Mouse (Mus musculus): ENCODE results near the gene Slc30a6. TPM values are rescaled to one million over a fixed set of nuclear protein-coding genes. Genes with fewer than 3 reads are reported as not detected.
A peak's percentile ranks its signal among the peaks of the same experiment; 100 is the strongest.

Gene Slc30a6
- polyA plus RNA-seq (2015; fragmentation: Nextera tagmentation; extraction: Ambion mirVana) = 39.8 and 41.2 TPM in 2 replicates

DNA sequence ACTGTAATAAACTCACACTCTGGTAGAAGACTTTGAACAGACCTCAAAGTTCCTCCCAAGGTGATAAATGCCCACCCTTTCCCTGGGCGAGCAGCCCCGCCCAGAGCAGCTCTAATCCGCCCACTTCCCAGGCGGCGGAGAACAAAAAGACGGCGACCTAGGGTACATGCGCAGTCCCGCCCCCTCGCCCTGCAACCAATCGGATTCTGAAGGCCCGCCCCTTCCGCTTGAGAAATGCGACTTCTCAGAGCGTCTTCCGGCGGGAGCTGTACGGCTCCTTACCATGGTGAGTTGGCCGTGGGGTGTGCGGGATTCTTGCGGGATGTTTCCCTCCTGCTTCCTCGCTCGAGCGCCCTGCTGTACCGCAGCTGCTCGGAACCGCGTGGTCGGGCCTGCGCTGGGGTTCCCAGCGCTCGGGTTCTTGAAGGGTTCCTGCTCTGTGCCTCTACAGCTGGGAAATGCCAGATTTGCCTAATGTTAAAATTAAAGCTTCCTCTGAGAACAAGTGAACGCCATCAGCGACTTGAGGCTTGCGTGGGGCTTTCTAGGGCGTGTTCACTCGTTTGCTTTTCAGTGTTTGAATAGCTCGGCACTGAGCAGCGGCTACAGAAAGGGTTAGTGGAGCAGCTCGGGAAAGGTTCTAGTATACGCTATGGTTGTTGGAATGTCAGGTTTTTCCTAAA is at the start of gene Slc30a6:
Slc30a6 (plus strand) TSS at position 226 of the 683 bp plus-strand sequence.
- no peaks in the 10 kb centered on the region for H3K27me3 ChIP-seq (replicated peaks)
- H3K36me3 ChIP-seq = 0 out of 2 replicates have a peak, but pooled peaks cover 2% of the 10 kb centered on the region
- peak; percentile 99 for ATAC-seq (ENCODE audit: insufficient read depth, low FRiP score, low read depth)
- peak within 1 kb of the TSS; percentile 97 for H3K9ac ChIP-seq
- H3K4me3 ChIP-seq (replicated peaks) = peak within 1 kb of the TSS; percentile 98
- H3K4me2 ChIP-seq = peak within 1 kb of the TSS; percentile 57
- no peaks in the 10 kb centered on the region for H3K9me3 ChIP-seq
- 0 out of 2 replicates have a peak, but pooled peaks cover 4% of the 10 kb centered on the region for H3K4me1 ChIP-seq
- under 1% methylated on average over 41 of the region's 41 CpGs for WGBS
- H3K27ac ChIP-seq = peak within 1 kb of the TSS; percentile 96

GRCm38 (mm10) chr17:74363592-74363991 is 31.8 kb upstream of the Slc30a6 start:
- Histone ChIP-seq H3K27ac (no peak overlapping the region), H3K4me2 (no peak overlapping the region), H3K27me3 (replicated peaks) (no peaks in the 10 kb centered on the region), H3K36me3 (peaks cover 15% of the 10 kb centered on the region; the same call in 1 of the 2 replicates), H3K9me3 (no peaks in the 10 kb centered on the region), H3K4me1 (no peaks in the 10 kb centered on the region), H3K4me3 (replicated peaks) (no peak overlapping the region), H3K9ac (no peak overlapping the region)
- 83% methylated on average over 1 of the region's 1 CpGs for WGBS
- ATAC-seq (ENCODE audit: insufficient read depth, low FRiP score, low read depth) = no peak

- Histone ChIP-seq H3K27me3 (replicated peaks) (no peaks in the 10 kb centered on the region), H3K4me1 (no peaks in the 10 kb centered on the region), H3K9me3 (no peaks in the 10 kb centered on the region), H3K9ac (no peak overlapping the region), H3K36me3 (peaks cover 29% of the 10 kb centered on the region), H3K4me2 (no peak overlapping the region), H3K27ac (no peak overlapping the region), H3K4me3 (replicated peaks) (no peak overlapping the region)
- 76% methylated on average over 1 of the region's 1 CpGs for WGBS
- no peak for ATAC-seq (ENCODE audit: insufficient read depth, low FRiP score, low read depth)
Measured at GRCm38 (mm10) chr17:74376916-74377315, 18.5 kb upstream of the Slc30a6 start.

DNA sequence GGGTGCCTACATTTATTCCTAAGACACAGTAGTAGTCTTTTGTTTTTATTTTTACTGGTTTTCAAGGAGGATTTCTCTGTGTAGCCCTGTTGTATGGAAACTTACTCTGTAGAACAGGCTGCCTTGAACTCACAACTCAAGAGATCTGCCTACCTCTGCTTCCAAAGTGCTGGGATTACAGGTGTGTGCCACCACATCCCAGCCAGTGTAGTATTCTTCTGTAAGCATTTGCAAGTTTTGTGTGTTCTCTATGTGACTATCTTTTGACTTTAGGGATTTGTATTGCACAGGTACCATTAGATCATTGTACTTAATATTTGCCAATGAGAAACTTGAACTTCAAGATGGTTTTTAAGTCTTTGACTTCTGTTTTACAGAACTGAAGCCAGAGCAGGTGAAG is 8.8 kb upstream of the Slc30a6 start:
- no peaks in the 10 kb centered on the region for H3K4me1 ChIP-seq
- no peak overlapping the region for H3K9ac ChIP-seq
- H3K9me3 ChIP-seq = no peaks in the 10 kb centered on the region
- no peak for ATAC-seq (ENCODE audit: insufficient read depth, low FRiP score, low read depth)
- no peaks in the 10 kb centered on the region for H3K27me3 ChIP-seq (replicated peaks)
- no peak overlapping the region for H3K27ac ChIP-seq
- H3K36me3 ChIP-seq = peaks cover 26% of the 10 kb centered on the region
- H3K4me3 ChIP-seq (replicated peaks) = no peak overlapping the region
- no peak overlapping the region for H3K4me2 ChIP-seq

- no peak for ATAC-seq (ENCODE audit: insufficient read depth, low FRiP score, low read depth)
- H3K9ac ChIP-seq = no peak overlapping the region
- WGBS = 74% methylated on average over 3 of the region's 3 CpGs
- no peak overlapping the region for H3K4me3 ChIP-seq (replicated peaks)
- no peak overlapping the region for H3K4me2 ChIP-seq
- H3K27me3 ChIP-seq (replicated peaks) = no peaks in the 10 kb centered on the region
- no peaks in the 10 kb centered on the region for H3K4me1 ChIP-seq
- H3K36me3 ChIP-seq = peaks cover 12% of the 10 kb centered on the region; the same call in 1 of the 2 replicates
- no peaks in the 10 kb centered on the region for H3K9me3 ChIP-seq
- H3K27ac ChIP-seq = no peak overlapping the region
Measured at GRCm38 (mm10) chr17:74389847-74390246, 5.6 kb upstream of the Slc30a6 start.

DNA sequence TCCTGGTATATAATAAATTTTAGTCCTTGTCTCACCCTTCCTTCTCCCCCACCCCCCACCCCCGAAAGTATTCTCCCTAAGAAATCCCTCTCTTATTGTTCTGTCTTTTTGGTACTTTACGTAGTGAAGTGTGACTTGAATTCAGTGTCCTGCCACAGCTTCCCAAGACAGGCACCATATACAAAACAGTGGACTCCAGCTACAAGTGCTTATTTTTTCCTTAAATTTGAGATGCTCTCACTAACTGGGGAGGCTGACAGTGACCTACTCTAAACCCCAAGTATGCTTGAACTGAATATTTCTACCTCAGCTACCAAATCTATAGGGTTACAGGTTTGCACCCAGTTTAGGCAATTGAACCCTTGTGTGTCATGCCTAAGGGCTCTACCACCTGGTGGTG is 1.0 kb upstream of the Slc30a6 start:
- no peaks in the 10 kb centered on the region for H3K27me3 ChIP-seq (replicated peaks)
- no peak overlapping the region for H3K9ac ChIP-seq
- H3K4me2 ChIP-seq = peak overlapping the region; percentile 57
- no peak for ATAC-seq (ENCODE audit: insufficient read depth, low FRiP score, low read depth)
- WGBS = 64% methylated on average over 2 of the region's 2 CpGs
- H3K9me3 ChIP-seq = no peaks in the 10 kb centered on the region
- 0 out of 2 replicates have a peak, but pooled peaks cover 4% of the 10 kb centered on the region for H3K4me1 ChIP-seq
- H3K27ac ChIP-seq = no peak overlapping the region
- H3K36me3 ChIP-seq = 0 out of 2 replicates have a peak, but pooled peaks cover 2% of the 10 kb centered on the region
- peak overlapping the region; percentile 98; the same call in 1 of the 2 replicates for H3K4me3 ChIP-seq (replicated peaks)

DNA sequence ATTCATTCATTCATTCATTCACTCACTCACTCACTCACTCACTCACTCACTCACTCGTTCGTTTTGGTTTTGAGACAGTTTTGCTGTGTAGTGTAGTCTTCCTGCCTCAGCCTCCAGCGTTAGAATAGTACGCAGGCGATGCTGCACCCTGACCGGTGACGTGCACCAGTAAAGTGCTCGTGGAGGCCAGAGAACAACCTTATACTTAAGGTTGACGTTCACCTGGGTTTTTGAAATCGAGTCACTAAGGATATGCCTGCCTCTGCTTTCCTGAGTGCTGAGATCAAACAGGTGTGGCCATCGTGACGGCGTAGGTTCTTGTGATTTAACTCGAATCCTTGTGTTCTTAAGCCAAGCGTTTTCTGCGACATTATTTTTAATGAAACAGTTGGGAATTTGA is 553 bp upstream of the Slc30a6 start:
- ATAC-seq (ENCODE audit: insufficient read depth, low FRiP score, low read depth) = peak; percentile 40; the same call in 1 of the 2 replicates
- Histone ChIP-seq H3K27ac (peak overlapping the region; percentile 59; the same call in 1 of the 2 replicates), H3K4me2 (peak overlapping the region; percentile 57), H3K9me3 (no peaks in the 10 kb centered on the region), H3K4me3 (replicated peaks) (peak overlapping the region; percentile 98), H3K4me1 (0 out of 2 replicates have a peak, but pooled peaks cover 4% of the 10 kb centered on the region), H3K27me3 (replicated peaks) (no peaks in the 10 kb centered on the region), H3K36me3 (0 out of 2 replicates have a peak, but pooled peaks cover 2% of the 10 kb centered on the region), H3K9ac (peak overlapping the region; percentile 9; the same call in 1 of the 2 replicates)
- 21% methylated on average over 16 of the region's 16 CpGs for WGBS

DNA sequence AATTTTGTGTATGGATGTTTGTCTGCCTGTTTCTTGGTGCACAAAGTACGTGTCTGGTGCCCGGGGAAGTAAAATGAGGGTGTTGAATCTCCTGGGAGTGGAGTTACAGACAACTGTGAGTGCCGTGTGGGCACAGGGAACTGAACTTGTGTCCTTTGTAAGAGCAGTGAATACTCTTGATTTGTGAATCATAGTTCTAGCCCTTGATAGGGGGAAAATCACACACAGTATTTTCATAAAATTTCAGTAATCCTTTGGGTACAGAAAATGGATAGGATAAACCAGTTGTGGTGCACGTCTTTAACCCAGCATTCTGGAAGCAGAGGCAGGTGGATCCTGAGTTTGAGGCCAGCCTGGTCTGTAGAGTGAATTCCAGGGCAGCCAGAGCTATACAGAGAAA is 1.4 kb downstream of the Slc30a6 start:
- no peaks in the 10 kb centered on the region for H3K27me3 ChIP-seq (replicated peaks)
- no peak for ATAC-seq (ENCODE audit: insufficient read depth, low FRiP score, low read depth)
- no peaks in the 10 kb centered on the region for H3K9me3 ChIP-seq
- peak overlapping the region; percentile 57 for H3K4me2 ChIP-seq
- H3K4me3 ChIP-seq (replicated peaks) = peak overlapping the region; percentile 98
- 73% methylated on average over 4 of the region's 4 CpGs for WGBS
- H3K9ac ChIP-seq = no peak overlapping the region
- H3K4me1 ChIP-seq = 0 out of 2 replicates have a peak, but pooled peaks cover 4% of the 10 kb centered on the region
- H3K36me3 ChIP-seq = 0 out of 2 replicates have a peak, but pooled peaks cover 2% of the 10 kb centered on the region
- H3K27ac ChIP-seq = no peak overlapping the region

DNA sequence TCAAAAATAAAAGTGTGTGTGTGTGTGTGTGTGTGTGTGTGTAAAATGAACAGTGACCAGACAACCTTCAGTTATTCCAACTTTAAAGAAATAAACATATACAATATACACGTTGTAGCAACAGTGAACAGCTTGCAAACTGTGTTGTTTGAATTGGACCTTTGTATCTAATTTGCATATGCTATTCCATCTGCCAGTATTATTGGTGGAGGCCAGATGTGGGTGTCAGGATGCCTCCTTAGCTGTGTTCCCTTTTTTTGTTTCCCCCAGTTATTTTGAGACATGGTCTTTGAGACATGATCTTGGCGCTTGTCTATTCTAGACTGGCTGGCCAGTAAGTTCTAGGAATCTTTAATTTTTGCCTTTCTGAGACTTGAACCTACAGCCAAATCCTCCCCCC is 1.8 kb downstream of the Slc30a6 start:
- H3K36me3 ChIP-seq = 0 out of 2 replicates have a peak, but pooled peaks cover 2% of the 10 kb centered on the region
- H3K27ac ChIP-seq = no peak overlapping the region
- H3K4me2 ChIP-seq = no peak overlapping the region
- no peak for ATAC-seq (ENCODE audit: insufficient read depth, low FRiP score, low read depth)
- no peaks in the 10 kb centered on the region for H3K27me3 ChIP-seq (replicated peaks)
- no peak overlapping the region for H3K9ac ChIP-seq
- no peak overlapping the region for H3K4me3 ChIP-seq (replicated peaks)
- 0 out of 2 replicates have a peak, but pooled peaks cover 4% of the 10 kb centered on the region for H3K4me1 ChIP-seq
- H3K9me3 ChIP-seq = no peaks in the 10 kb centered on the region
- 76% methylated on average over 2 of the region's 2 CpGs for WGBS

GRCm38 (mm10) chr17:74402486-74403222 is 7.2 kb downstream of the Slc30a6 start:
- H3K36me3 ChIP-seq = peaks cover 36% of the 10 kb centered on the region
- no peaks in the 10 kb centered on the region for H3K4me1 ChIP-seq
- H3K4me2 ChIP-seq = no peak overlapping the region
- H3K9ac ChIP-seq = no peak overlapping the region
- 90% methylated on average over 12 of the region's 12 CpGs for WGBS
- no peaks in the 10 kb centered on the region for H3K27me3 ChIP-seq (replicated peaks)
- H3K9me3 ChIP-seq = no peaks in the 10 kb centered on the region
- ATAC-seq (ENCODE audit: insufficient read depth, low FRiP score, low read depth) = peak; percentile 50; the same call in 1 of the 2 replicates
- H3K4me3 ChIP-seq (replicated peaks) = no peak overlapping the region
- no peak overlapping the region for H3K27ac ChIP-seq

DNA sequence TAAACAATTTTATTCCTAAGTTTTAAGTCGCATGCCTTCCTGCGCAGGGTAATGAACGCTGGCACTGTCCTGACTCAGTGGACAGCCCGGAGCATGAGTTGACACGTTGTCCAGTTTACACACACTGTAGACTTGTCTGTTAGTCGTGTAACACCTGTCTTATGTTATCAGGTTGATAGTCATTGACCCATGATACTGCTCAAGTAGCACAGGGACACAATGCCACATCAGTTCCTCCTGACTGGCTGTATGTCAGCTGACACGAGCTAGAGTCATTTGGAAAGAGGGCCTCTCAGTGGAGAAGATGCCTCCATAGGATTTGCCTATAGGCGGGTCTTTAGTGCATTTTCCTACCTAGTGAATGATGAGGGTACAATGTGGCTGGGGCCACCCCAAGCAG is 11.1 kb downstream of the Slc30a6 start:
- ATAC-seq (ENCODE audit: insufficient read depth, low FRiP score, low read depth) = no peak
- WGBS = 86% methylated on average over 8 of the region's 8 CpGs

GRCm38 (mm10) chr17:74409722-74410121 is 14.3 kb downstream of the Slc30a6 start:
- no peak overlapping the region for H3K27ac ChIP-seq
- no peak overlapping the region for H3K9ac ChIP-seq
- H3K4me1 ChIP-seq = no peaks in the 10 kb centered on the region
- no peaks in the 10 kb centered on the region for H3K27me3 ChIP-seq (replicated peaks)
- ATAC-seq (ENCODE audit: insufficient read depth, low FRiP score, low read depth) = no peak
- 61% methylated on average over 4 of the region's 4 CpGs for WGBS
- H3K9me3 ChIP-seq = no peaks in the 10 kb centered on the region
- H3K4me2 ChIP-seq = no peak overlapping the region
- H3K4me3 ChIP-seq (replicated peaks) = no peak overlapping the region
- H3K36me3 ChIP-seq = peaks cover 29% of the 10 kb centered on the region

More for the DNA sequence above, 11.1 kb downstream of the Slc30a6 start:
- Histone ChIP-seq H3K27me3 (replicated peaks) (no peaks in the 10 kb centered on the region), H3K4me3 (replicated peaks) (no peak overlapping the region), H3K4me1 (no peaks in the 10 kb centered on the region), H3K9ac (no peak overlapping the region), H3K27ac (no peak overlapping the region), H3K36me3 (peaks cover 33% of the 10 kb centered on the region), H3K4me2 (no peak overlapping the region), H3K9me3 (no peaks in the 10 kb centered on the region)
